Mouse (Mus musculus): ENCODE results near the gene Itpkb.

Itpkb gene

DNA sequence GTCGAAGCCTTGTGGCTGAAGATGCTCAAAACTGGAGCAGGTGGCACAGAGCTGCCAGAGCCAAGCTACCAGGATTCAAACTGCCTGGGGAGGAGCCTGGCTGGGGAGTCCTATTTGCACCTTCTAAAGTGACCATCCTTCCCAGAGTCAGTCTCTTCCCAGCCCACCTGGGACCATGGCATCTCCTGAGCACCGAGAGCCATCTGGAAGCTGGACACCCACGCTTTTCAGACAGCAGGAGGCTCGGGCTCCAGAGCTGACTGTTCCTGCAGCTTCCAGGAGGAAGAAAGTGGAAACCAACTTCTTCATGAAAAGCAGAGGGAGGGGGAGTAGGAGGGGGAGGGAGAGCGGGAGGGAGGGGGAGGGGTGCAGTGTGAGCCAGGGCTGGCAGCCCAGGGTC, 135.3 kb downstream of the Itpkb start:
- DNase-seq (ENCODE audit: low spot score): no peak

- DNase-seq (ENCODE audit: low spot score): no peak
Measured at GRCm38 (mm10) chr1:180468004-180468403, 137.7 kb downstream of the Itpkb start.

DNA sequence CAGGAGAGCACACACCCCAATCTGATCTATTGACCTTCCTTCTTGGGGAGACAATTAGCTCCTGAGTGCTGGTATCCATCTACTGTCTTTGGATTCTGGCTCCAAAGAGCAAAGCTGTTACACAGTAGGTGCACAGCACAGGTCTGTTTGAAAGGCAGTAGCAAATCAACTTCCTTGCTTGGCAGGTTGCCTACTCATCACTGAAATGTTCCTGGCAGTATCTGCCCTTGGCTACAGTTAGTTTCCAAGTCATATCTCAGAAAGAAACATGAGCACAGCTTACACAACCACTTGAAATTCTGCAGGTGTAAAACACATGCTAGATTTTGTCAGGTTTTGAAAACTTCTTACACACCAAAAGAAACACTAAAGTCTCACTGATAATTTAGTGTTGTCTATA, 143.3 kb downstream of the Itpkb start:
- DNase-seq (ENCODE audit: low spot score): no peak
